12 mouse cellular contexts compared by ENCODE assay signal in the genomic region with DNA sequence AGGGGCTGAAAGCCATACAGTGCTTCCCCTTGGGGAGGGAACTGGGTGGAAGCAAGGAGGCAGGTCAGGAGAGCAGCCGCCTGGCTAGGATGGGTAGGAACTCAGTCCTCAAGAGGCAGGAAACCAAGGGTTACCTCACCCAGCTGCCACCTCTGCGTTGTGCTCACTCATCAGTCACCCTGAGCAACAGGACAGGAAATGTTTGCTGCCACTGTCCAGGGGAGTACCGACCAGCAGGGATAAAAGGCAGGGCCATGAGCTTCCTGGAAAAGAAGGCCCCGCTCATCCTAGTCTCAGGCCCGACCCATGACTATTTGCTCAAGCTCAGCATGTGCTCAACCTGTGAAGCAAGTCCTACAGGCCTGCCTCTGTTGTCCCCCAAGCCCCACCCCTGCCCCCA. TPM values are rescaled to one million over a fixed set of nuclear protein-coding genes. Genes with fewer than 3 reads are reported as not detected.
DNase-seq lines count a peak whose midpoint lies in the region; ATAC-seq and TF ChIP-seq lines count a peak whose summit lies in the region.
"Had no signal": no experiment of that assay in that cellular context is flagged by ENCODE, and none has a peak within 500 bp of the region (broad histone marks: within the 10 kb centered on the region; RNA-seq: fewer than 3 reads in every experiment).

No protein-coding gene starts in this region.

- peak; percentile 14; the same call in 1 of the 2 replicates for ATAC-seq in intestine, embryonic 14.5 days (replicated peaks; ENCODE audit: low FRiP score, low TSS enrichment, low read depth)
- no peak for ATAC-seq in intestine, postnatal 0 days
- no peak for ATAC-seq in limb, embryonic 15.5 days (ENCODE audit: insufficient number of reproducible peaks, low FRiP score, low TSS enrichment, low read depth)
- ATAC-seq in megakaryocyte-erythroid progenitor cell, adult 5-6 weeks (replicated peaks; ENCODE audit: low FRiP score, low TSS enrichment, poor library complexity, severe bottlenecking): peak; percentile 1; the same call in 1 of the 2 replicates
- ATAC-seq: activated CD4-positive, CD25-positive, alpha-beta regulatory T cell, adult 4 months had no signal

- no peak overlapping the region for H3K4me3 ChIP-seq in intestine, embryonic 14.5 days (ENCODE audit: low read depth, low read length)
- H3K4me3 ChIP-seq in intestine, postnatal 0 days (ENCODE audit: low read depth, low read length): no peak overlapping the region
- peak overlapping the region; percentile 63 for H3K4me3 ChIP-seq in bone marrow, adult 2 months (replicated peaks; ENCODE audit: control insufficient read depth, low read depth, low read length)
- H3K4me3 ChIP-seq in limb, embryonic 15.5 days: no peak overlapping the region
- H3K4me3 ChIP-seq in layer of hippocampus, adult 2 months: no peak overlapping the region

- TF ChIP-seq CTCF in intestine, postnatal 0 days (IDR thresholded peaks at IDR 0.05; ENCODE audit: low read depth): no peak; the same call in 1 of the 2 replicates
- no peak for TF ChIP-seq CTCF in bone marrow, adult 2 months (IDR thresholded peaks at IDR 0.05; ENCODE audit: control insufficient read depth, insufficient read depth, low read length)
- no peak for TF ChIP-seq CTCF in layer of hippocampus, adult 2 months (conservative IDR thresholded peaks at IDR 0.05)

- WGBS in intestine, embryonic 14.5 days: 46% methylated on average over 5 of the region's 5 CpGs
- WGBS in intestine, postnatal 0 days: 40% methylated on average over 5 of the region's 5 CpGs
- 16% methylated on average over 5 of the region's 5 CpGs for WGBS in bone marrow, adult 2 months
- 47% methylated on average over 5 of the region's 5 CpGs for WGBS in limb, embryonic 15.5 days

- no peak for TF ChIP-seq POLR2A in bone marrow, adult 2 months (IDR thresholded peaks at IDR 0.05; ENCODE audit: borderline replicate concordance, control insufficient read depth, low read depth, low read length)

- peaks cover 15% of the 10 kb centered on the region for H3K4me1 ChIP-seq in intestine, embryonic 14.5 days (replicated peaks; ENCODE audit: control insufficient read depth, insufficient read depth, low read length)
- H3K4me1 ChIP-seq in intestine, postnatal 0 days (replicated peaks; ENCODE audit: control insufficient read depth, insufficient read depth, low read length): no peaks in the 10 kb centered on the region
- peaks cover 5% of the 10 kb centered on the region for H3K4me1 ChIP-seq in bone marrow, adult 2 months (ENCODE audit: control insufficient read depth, insufficient read depth, low read length)
- peaks cover 32% of the 10 kb centered on the region for H3K4me1 ChIP-seq in limb, embryonic 15.5 days

- no peaks in the 10 kb centered on the region for H3K36me3 ChIP-seq in intestine, embryonic 14.5 days (ENCODE audit: control insufficient read depth, insufficient read depth, low read length)
- H3K36me3 ChIP-seq in intestine, postnatal 0 days (ENCODE audit: control insufficient read depth, insufficient read depth): no peaks in the 10 kb centered on the region
- no peaks in the 10 kb centered on the region for H3K36me3 ChIP-seq in limb, embryonic 15.5 days

- H3K27me3 ChIP-seq in intestine, embryonic 14.5 days (replicated peaks; ENCODE audit: control insufficient read depth, insufficient read depth, low read length): no peaks in the 10 kb centered on the region
- H3K27me3 ChIP-seq in intestine, postnatal 0 days (replicated peaks; ENCODE audit: control insufficient read depth, insufficient read depth, low read length): no peaks in the 10 kb centered on the region
- no peaks in the 10 kb centered on the region for H3K27me3 ChIP-seq in limb, embryonic 15.5 days

- H3K4me2 ChIP-seq in intestine, embryonic 14.5 days (ENCODE audit: low read length): no peak overlapping the region
- no peak overlapping the region for H3K4me2 ChIP-seq in intestine, postnatal 0 days (replicated peaks; ENCODE audit: low read depth)
- H3K4me2 ChIP-seq in limb, embryonic 15.5 days: no peak overlapping the region

- no peaks in the 10 kb centered on the region for H3K9me3 ChIP-seq in intestine, embryonic 14.5 days (ENCODE audit: control insufficient read depth, low read length)
- H3K9me3 ChIP-seq in intestine, postnatal 0 days (ENCODE audit: control insufficient read depth): no peaks in the 10 kb centered on the region
- H3K9me3 ChIP-seq in limb, embryonic 15.5 days: no peaks in the 10 kb centered on the region

- H3K9ac ChIP-seq in intestine, embryonic 14.5 days (ENCODE audit: low read length): no peak overlapping the region
- H3K9ac ChIP-seq in intestine, postnatal 0 days (ENCODE audit: low read depth, low read length): no peak overlapping the region
- no peak overlapping the region for H3K9ac ChIP-seq in limb, embryonic 15.5 days

- DNase-seq in intestine, embryonic 14.5 days (ENCODE audit: low spot score): no peak
- DNase-seq in gastrocnemius, adult 18-20 months (ENCODE audit: low spot score): no peak
- DNase-seq in layer of hippocampus, adult 2 months (ENCODE audit: low spot score in 2 of 2): no peak
- no peak for DNase-seq in spleen, adult 18-20 months
- DNase-seq: heart, adult 11 months; left cerebral cortex, postnatal 4 days; right cerebral cortex, adult 18-20 months had no signal

- H3K27ac ChIP-seq in intestine, embryonic 14.5 days (ENCODE audit: low read depth): no peak overlapping the region
- no peak overlapping the region for H3K27ac ChIP-seq in intestine, postnatal 0 days (ENCODE audit: low read depth, low read length)
- H3K27ac ChIP-seq in bone marrow, adult 2 months (ENCODE audit: control insufficient read depth, insufficient read depth, low read depth, low read length, poor library complexity): peak overlapping the region; percentile 73
- H3K27ac ChIP-seq in limb, embryonic 15.5 days: peak overlapping the region; percentile 54; the same call in 1 of the 2 replicates
- no peak overlapping the region for H3K27ac ChIP-seq in layer of hippocampus, adult 2 months

RNA-seq across cellular contexts. Expression of a gene that starts 2.7 kb away (rescaled TPM):
- polyA plus RNA-seq in intestine, embryonic 14.5 days (2014; fragmentation: Nextera tagmentation; extraction: Ambion mirVana): 0.48 and 0.51 TPM in 2 replicates
- polyA plus RNA-seq in intestine, postnatal 0 days (2015; fragmentation: Nextera tagmentation; extraction: Ambion mirVana): 0.17 and 0.43 TPM in 2 replicates
- polyA plus RNA-seq in bone marrow, adult 2 months (2011; ENCODE audit: insufficient read depth, insufficient read length, low replicate concordance, missing spikeins): 45.6 and 84.4 TPM in 2 replicates
- 42.0 and 45.4 TPM in 2 replicates for polyA plus RNA-seq in limb, embryonic 15.5 days (2015; fragmentation: Nextera tagmentation; extraction: Ambion mirVana)
- 27.1 and 36.9 TPM in 2 replicates for total RNA-seq in megakaryocyte-erythroid progenitor cell, adult 5-6 weeks (2014; fragmentation: Nextera tagmentation)
- 24.0 and 36.5 TPM in 2 replicates for total RNA-seq in megakaryocyte-erythroid progenitor cell, adult 5-6 weeks (2017)
- total RNA-seq in gastrocnemius, adult 18-20 months (2021): under 1 TPM in 1 of 2 experiments, not detected in 1; 0.43 TPM
- total RNA-seq in layer of hippocampus, adult 2 months (2021): under 1 TPM; 0.42 to 0.44 TPM
- polyA plus RNA-seq: activated CD4-positive, CD25-positive, alpha-beta regulatory T cell, adult 4 months had no signal

RNA-seq across cellular contexts. Expression of a gene that starts 14.9 kb away (rescaled TPM):
- polyA plus RNA-seq in intestine, embryonic 14.5 days (2014; fragmentation: Nextera tagmentation; extraction: Ambion mirVana): 29.6 and 30.2 TPM in 2 replicates
- polyA plus RNA-seq in intestine, postnatal 0 days (2015; fragmentation: Nextera tagmentation; extraction: Ambion mirVana): 2.2 and 2.4 TPM in 2 replicates
- 0.23 and 1.3 TPM in 2 replicates for polyA plus RNA-seq in bone marrow, adult 2 months (2011; ENCODE audit: insufficient read depth, insufficient read length, low replicate concordance, missing spikeins)
- 33.8 and 36.2 TPM in 2 replicates for polyA plus RNA-seq in limb, embryonic 15.5 days (2015; fragmentation: Nextera tagmentation; extraction: Ambion mirVana)
- 0.54 and 2.1 TPM in 2 replicates for total RNA-seq in megakaryocyte-erythroid progenitor cell, adult 5-6 weeks (2014; fragmentation: Nextera tagmentation)
- 0.72 and 0.89 TPM in 2 replicates for total RNA-seq in megakaryocyte-erythroid progenitor cell, adult 5-6 weeks (2017)
- total RNA-seq in gastrocnemius, adult 18-20 months (2021): 10 to 100 TPM; 74.8 to 78.7 TPM
- 1 to 10 TPM; 3.2 to 4.0 TPM for total RNA-seq in layer of hippocampus, adult 2 months (2021)

RNA-seq across cellular contexts. Expression of a gene that starts 49.1 kb away (rescaled TPM):
- 2,668 and 2,809 TPM in 2 replicates for polyA plus RNA-seq in intestine, embryonic 14.5 days (2014; fragmentation: Nextera tagmentation; extraction: Ambion mirVana)
- 1,370 and 1,375 TPM in 2 replicates for polyA plus RNA-seq in intestine, postnatal 0 days (2015; fragmentation: Nextera tagmentation; extraction: Ambion mirVana)
- 1,266 and 1,894 TPM in 2 replicates for polyA plus RNA-seq in bone marrow, adult 2 months (2011; ENCODE audit: insufficient read depth, insufficient read length, low replicate concordance, missing spikeins)
- 1,698 and 2,211 TPM in 2 replicates for polyA plus RNA-seq in limb, embryonic 15.5 days (2015; fragmentation: Nextera tagmentation; extraction: Ambion mirVana)
- 5,043 and 6,230 TPM in 2 replicates for total RNA-seq in megakaryocyte-erythroid progenitor cell, adult 5-6 weeks (2014; fragmentation: Nextera tagmentation)
- total RNA-seq in megakaryocyte-erythroid progenitor cell, adult 5-6 weeks (2017): 5,746 and 6,785 TPM in 2 replicates
- total RNA-seq in gastrocnemius, adult 18-20 months (2021): 100 to 1,000 TPM; 568 to 577 TPM
- total RNA-seq in layer of hippocampus, adult 2 months (2021): 100 to 1,000 TPM; 488 to 493 TPM

Comparison
In these comparisons a context has a peak if more than half of its experiments do, and no peak if none do; other contexts are left out.
1. ATAC-seq: peak in intestine, embryonic 14.5 days (single experiment) and megakaryocyte-erythroid progenitor cell, adult 5-6 weeks (single experiment); none in intestine, postnatal 0 days (single experiment) and limb, embryonic 15.5 days (single experiment).
2. H3K27ac ChIP-seq: peak in bone marrow, adult 2 months (single experiment) and limb, embryonic 15.5 days (single experiment); none in intestine, embryonic 14.5 days (single experiment), intestine, postnatal 0 days (single experiment) and layer of hippocampus, adult 2 months (single experiment).
3. RNA of a gene that starts 2.7 kb away (polyA plus RNA-seq): 45.6 to 84.4 TPM in bone marrow, adult 2 months and 42.0 to 45.4 TPM in limb, embryonic 15.5 days; 0.48 to 0.51 TPM in intestine, embryonic 14.5 days and 0.17 to 0.43 TPM in intestine, postnatal 0 days; every median in the first group is over 10 times any median in the second.